Mouse (Mus musculus) MEL (cell line): Measurements from ENCODE around the gene Zc3h12b. TPM values are rescaled to one million over a fixed set of nuclear protein-coding genes. Genes with fewer than 3 reads are reported as not detected.

Source experiments
- DNase-seq: peaks from one replicate; pipeline ENCODE4 v3.0.0; 2011; ENCODE audit warnings: low read depth, low spot score
- H3K27ac ChIP-seq: 2 replicates; pipeline ENCODE4 v1.5.1; 2012; ENCODE audit warnings: low read depth, mild to moderate bottlenecking, control low read depth, low read length, moderate library complexity; ENCODE audit not compliant: control insufficient read depth
- H3K27me3 ChIP-seq, 2 experiments: fragments of 150-350 bp in 1 of 2; sonication (generic) in 1 of 2; 2 replicates each; pipeline ENCODE4 v1.6.1; 2012; ENCODE audit warnings: low read length in 2 of 2, mild to moderate bottlenecking in 2 of 2, improper control_type of control experiment in 1 of 2, moderate library complexity in 1 of 2; ENCODE audit not compliant: insufficient read depth in 2 of 2, control insufficient read depth in 1 of 2
- H3K36me3 ChIP-seq, 2 experiments: 2 replicates each; pipeline ENCODE4 v1.6.1; 2012 to 2014; ENCODE audit warnings: low read length in 2 of 2, improper control_type of control experiment in 1 of 2, inconsistent platforms in 1 of 2, mild to moderate bottlenecking in 1 of 2; ENCODE audit not compliant: insufficient read depth in 2 of 2, control insufficient read depth in 1 of 2
- H3K4me1 ChIP-seq, 2 experiments: fragments of 150-350 bp in 1 of 2; sonication (generic) in 1 of 2; 2 replicates each; pipeline ENCODE4 v1.6.1; 2012; ENCODE audit warnings: low read length in 2 of 2, improper control_type of control experiment in 1 of 2, mild to moderate bottlenecking in 1 of 2; ENCODE audit not compliant: insufficient read depth in 2 of 2, control insufficient read depth in 1 of 2
- H3K4me3 ChIP-seq, 2 experiments: fragments of 150-350 bp in 1 of 2; sonication (generic) in 1 of 2; 2 replicates each; pipeline ENCODE4 v1.5.1; 2012; ENCODE audit warnings: low read depth in 2 of 2, low read length in 2 of 2, mild to moderate bottlenecking in 2 of 2, moderate library complexity in 2 of 2, control low read depth in 1 of 2, improper control_type of control experiment in 1 of 2; ENCODE audit not compliant: control insufficient read depth in 1 of 2, insufficient read depth in 1 of 2
- H3K79me2 ChIP-seq: 2 replicates; pipeline ENCODE4 v1.6.1; 2012; ENCODE audit warnings: mild to moderate bottlenecking, low read length, moderate library complexity; ENCODE audit not compliant: control insufficient read depth, poor library complexity, insufficient read depth
- H3K9ac ChIP-seq: 2 replicates; pipeline ENCODE4 v1.6.1; 2012; ENCODE audit warnings: low read depth, mild to moderate bottlenecking, control low read depth, low read length, moderate library complexity; ENCODE audit not compliant: control insufficient read depth, poor library complexity, severe bottlenecking
- H3K9me3 ChIP-seq: fragments of 150-350 bp; sonication (generic); replicated peaks from 2 replicates; pipeline ENCODE4 v1.6.1; 2012; ENCODE audit warnings: mild to moderate bottlenecking, low read length, improper control_type of control experiment, moderate library complexity; ENCODE audit not compliant: insufficient read depth
- BHLHE40 ChIP-seq: IDR thresholded peaks from 2 replicates; pipeline ENCODE4 v1.6.1; 2012; ENCODE audit warnings: low read depth, mild to moderate bottlenecking, inconsistent platforms, low read length, improper control_type of control experiment, borderline replicate concordance
- CHD2 ChIP-seq: IDR thresholded peaks from 2 replicates; pipeline ENCODE4 v1.6.1; 2011; ENCODE audit warnings: low read length, improper control_type of control experiment
- ETS1 ChIP-seq: IDR thresholded peaks from 2 replicates; pipeline ENCODE4 v1.6.1; 2012; ENCODE audit warnings: low read depth, mild to moderate bottlenecking, inconsistent platforms, low read length, improper control_type of control experiment, moderate library complexity
- MAX ChIP-seq: IDR thresholded peaks from 2 replicates; pipeline ENCODE4 v1.6.1; 2011; ENCODE audit warnings: low read length, improper control_type of control experiment
- MAZ ChIP-seq: IDR thresholded peaks from 2 replicates; pipeline ENCODE4 v1.6.1; 2012; ENCODE audit warnings: low read depth, mild to moderate bottlenecking, inconsistent platforms, low read length, improper control_type of control experiment
- MEF2A ChIP-seq: IDR thresholded peaks from 2 replicates; pipeline ENCODE4 v1.6.1; 2014; ENCODE audit warnings: low read depth, mild to moderate bottlenecking, inconsistent platforms, low read length, improper control_type of control experiment; ENCODE audit not compliant: poor library complexity, insufficient replicate concordance, severe bottlenecking; ENCODE audit errors: extremely low read depth
- MXI1 ChIP-seq: IDR thresholded peaks from 2 replicates; pipeline ENCODE4 v1.6.1; 2011; ENCODE audit warnings: mild to moderate bottlenecking, low read depth, low read length, improper control_type of control experiment
- NRF1 ChIP-seq: IDR thresholded peaks from 2 replicates; pipeline ENCODE4 v1.6.1; 2014; ENCODE audit warnings: low read depth, mild to moderate bottlenecking, inconsistent platforms, low read length, improper control_type of control experiment, moderate library complexity; ENCODE audit not compliant: poor library complexity, insufficient read depth, severe bottlenecking
- RAD21 ChIP-seq: IDR thresholded peaks from 2 replicates; pipeline ENCODE4 v1.6.1; 2011; ENCODE audit warnings: mild to moderate bottlenecking, low read depth, low read length, improper control_type of control experiment
- SMC3 ChIP-seq: IDR thresholded peaks from 2 replicates; pipeline ENCODE4 v1.6.1; 2011; ENCODE audit warnings: low read depth, low read length, improper control_type of control experiment
- TAL1 ChIP-seq: IDR thresholded peaks from 2 replicates; pipeline ENCODE4 v1.6.1; 2012; ENCODE audit warnings: mild to moderate bottlenecking, inconsistent platforms, low read length, moderate library complexity, mixed read lengths
- TBP ChIP-seq: IDR thresholded peaks from 2 replicates; pipeline ENCODE4 v1.8.0; 2011; ENCODE audit warnings: low read depth, low read length, improper control_type of control experiment
- USF1 ChIP-seq: IDR thresholded peaks from 2 replicates; pipeline ENCODE4 v1.6.1; 2014; ENCODE audit warnings: low read depth, mild to moderate bottlenecking, inconsistent platforms, low read length, improper control_type of control experiment, moderate library complexity
- USF2 ChIP-seq, 2 experiments: IDR thresholded peaks; 2 replicates each; pipeline ENCODE4 v1.6.1; 2011 to 2012; ENCODE audit warnings: improper control_type of control experiment in 2 of 2, low read length in 2 of 2, borderline replicate concordance in 1 of 2, inconsistent platforms in 1 of 2, low read depth in 1 of 2, mild to moderate bottlenecking in 1 of 2; ENCODE audit not compliant: insufficient read depth in 1 of 2
- polyA plus RNA-seq, 2 experiments: library from polyadenylated mRNA; stranded (reverse) in 1 of 2; unstranded in 1 of 2; fragments of >175 nt in 1 of 2; fragments of >200 nt in 1 of 2; gene quantifications; 2 replicates each; pipeline versions ENCODE4 v1.2.1 to v1.2.4; 2012; ENCODE audit warnings: low replicate concordance in 2 of 2, low read depth in 1 of 2; ENCODE audit not compliant: insufficient read length in 2 of 2, insufficient read depth in 1 of 2, missing spikeins in 1 of 2
- total RNA-seq: library from RNA; depleted of rRNA; stranded (reverse); fragments of 300-350 nt; gene quantifications from 2 replicates; pipeline ENCODE4 v1.2.3, GENCODE M21; 2012; rRNA removed

Gene Zc3h12b
- total RNA-seq: under 0.01 TPM in 1 of 2 replicates, not detected in the other
- polyA plus RNA-seq: under 1 TPM in 1 of 2 experiments, not detected in 1; 0.17 TPM

DNA sequence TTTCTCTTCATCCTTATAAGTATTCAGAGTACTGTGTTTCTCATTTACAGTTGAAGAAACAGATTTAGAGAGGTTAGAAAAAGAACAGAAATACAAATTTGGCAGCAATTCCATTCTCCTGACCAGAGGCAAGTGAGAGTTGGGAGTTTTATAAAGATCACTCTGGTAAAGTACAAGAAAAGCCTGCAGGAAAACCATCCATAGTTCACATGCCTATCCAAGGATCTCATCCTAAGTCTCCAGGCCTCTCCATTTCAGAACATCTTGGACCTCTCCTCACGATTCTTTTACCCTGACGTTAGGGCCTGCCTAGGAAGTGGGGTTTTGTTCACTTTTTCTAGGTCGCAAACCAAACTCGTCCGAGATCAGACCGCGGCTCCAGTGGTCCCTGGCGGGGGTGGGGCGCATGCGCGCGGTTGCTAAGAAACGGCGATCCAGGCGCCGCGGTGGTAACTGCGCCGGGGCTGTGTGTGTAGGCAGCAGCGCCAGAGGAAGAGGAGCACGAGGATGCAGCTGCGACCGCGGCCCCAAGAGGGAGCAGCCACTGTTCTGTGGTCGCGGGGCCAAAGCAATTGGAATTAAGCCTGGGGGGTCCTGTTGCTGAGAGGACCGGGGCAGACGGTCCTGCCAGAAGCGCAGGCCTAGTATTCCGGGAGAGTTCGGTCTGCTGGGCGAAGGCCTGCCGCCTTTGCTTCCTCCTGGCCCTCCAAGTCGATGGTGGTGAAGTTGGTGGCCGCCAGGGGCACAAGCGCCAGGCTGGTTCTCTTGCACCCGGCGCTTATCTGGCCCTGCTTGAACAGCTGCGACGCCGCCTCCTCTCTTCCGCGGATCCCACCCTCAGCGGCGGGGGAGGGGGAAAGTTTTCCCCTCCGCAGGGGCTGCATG, at the start of gene Zc3h12b:
TSS of gene Zc3h12b (plus strand) at position 452 of the 885 bp plus-strand sequence.
- no peak for DNase-seq
- no peak within 1 kb of the TSS for H3K9ac ChIP-seq
- TF ChIP-seq SMC3 (no peak), BHLHE40 (no peak), MAZ (no peak), MAX (no peak), USF1 (no peak), CHD2 (no peak), USF2 (IDR thresholded peaks at IDR 0.05; ENCODE audit: borderline replicate concordance in 1 of 2, insufficient read depth in 1 of 2, low read depth in 1 of 2, low read length in 2 of 2) (no peak), RAD21 (no peak), MXI1 (no peak), TAL1 (no peak), ETS1 (no peak)
- TF ChIP-seq, all 39 proteins: peak for 0
- H3K4me3 ChIP-seq: no peak within 1 kb of the TSS
- H3K9me3 ChIP-seq: no peaks in the 10 kb centered on the region
- no peak within 1 kb of the TSS for H3K27ac ChIP-seq
- H3K79me2 ChIP-seq: no peaks in the 10 kb centered on the region
- H3K36me3 ChIP-seq: no peaks in the 10 kb centered on the region
- no peaks in the 10 kb centered on the region for H3K4me1 ChIP-seq
- H3K27me3 ChIP-seq: no peaks in the 10 kb centered on the region

GRCm38 (mm10) chrX:95682206-95682605, 29.3 kb upstream of the Zc3h12b start:
- no peak overlapping the region for H3K9ac ChIP-seq
- H3K27me3 ChIP-seq: no peaks in the 10 kb centered on the region
- no peaks in the 10 kb centered on the region for H3K36me3 ChIP-seq
- H3K9me3 ChIP-seq: no peaks in the 10 kb centered on the region
- H3K27ac ChIP-seq: no peak overlapping the region
- H3K4me1 ChIP-seq: no peaks in the 10 kb centered on the region
- H3K4me3 ChIP-seq: no peak overlapping the region
- no peak for DNase-seq
- TF ChIP-seq TBP (no peak), MEF2A (no peak), NRF1 (no peak)
- no peaks in the 10 kb centered on the region for H3K79me2 ChIP-seq
